Mouse (Mus musculus) bone marrow macrophage, adult 2 months (primary cell): Measurements from ENCODE around the gene Sertad1.

ENCODE experiments used
- CTCF ChIP-seq: IDR thresholded peaks from 2 replicates; pipeline ENCODE4 v1.5.1; 2012; ENCODE audit warnings: low read depth, mild to moderate bottlenecking, low read length, moderate library complexity
- POLR2A ChIP-seq: IDR thresholded peaks from 2 replicates; pipeline ENCODE4 v1.6.1; 2012; ENCODE audit warnings: mild to moderate bottlenecking, low read depth, low read length, borderline replicate concordance

DNA sequence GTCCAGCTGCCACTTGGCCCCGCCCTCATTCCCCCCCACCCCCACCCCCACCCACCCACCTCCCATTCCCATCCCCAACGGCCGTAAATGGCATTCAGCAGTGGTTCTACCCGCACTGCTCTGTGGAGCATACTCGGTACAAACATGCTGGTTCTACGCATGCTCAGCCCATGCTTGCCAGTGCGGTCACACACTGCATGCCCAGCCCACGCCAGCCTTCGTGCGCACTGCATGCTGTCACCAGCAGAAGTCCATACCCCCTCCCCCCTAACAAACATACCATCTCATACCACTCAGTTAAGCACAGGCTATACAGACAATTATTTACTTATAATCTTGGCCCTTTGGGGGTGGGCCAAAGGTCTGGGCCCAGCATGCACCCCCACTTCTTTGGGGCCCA lies 45.0 kb downstream of the Sertad1 start:
- TF ChIP-seq CTCF (no peak), POLR2A (no peak)
